Mouse (Mus musculus) forebrain, embryonic 13.5 days (tissue): ENCODE data around the gene Tpp2. TPM values are rescaled to one million over a fixed set of nuclear protein-coding genes. Genes with fewer than 3 reads are reported as not detected.
"Not testable (repeated sequence)": the region's sequence is repeated elsewhere in the genome, so short reads cannot be mapped to it uniquely, and the experiment has no call there.

ENCODE experiments used
- ATAC-seq: fragments of 200-750 bp; cut with Nextera tagmentation; 2 replicates; pipeline ENCODE4 v1.8.0; 2017
- H3K27ac ChIP-seq: fragments of 300-500 bp; sonication (generic); 2 replicates; pipeline ENCODE4 v1.5.1; 2015; ENCODE audit warnings: inconsistent platforms, mild to moderate bottlenecking, moderate library complexity
- H3K27me3 ChIP-seq: fragments of 300-500 bp; sonication (generic); 2 replicates; pipeline ENCODE4 v1.6.1; 2015; ENCODE audit warnings: mild to moderate bottlenecking, inconsistent platforms
- H3K36me3 ChIP-seq: fragments of 300-500 bp; sonication (generic); 2 replicates; pipeline ENCODE4 v1.6.1; 2015; ENCODE audit warnings: mild to moderate bottlenecking, inconsistent platforms; ENCODE audit not compliant: poor library complexity, severe bottlenecking
- H3K4me1 ChIP-seq: fragments of 300-500 bp; sonication (generic); 2 replicates; pipeline ENCODE4 v1.6.1; 2015; ENCODE audit warnings: inconsistent platforms
- H3K4me2 ChIP-seq: fragments of 300-500 bp; sonication (generic); 2 replicates; pipeline ENCODE4 v1.6.1; 2015; ENCODE audit warnings: inconsistent platforms, mild to moderate bottlenecking, moderate library complexity
- H3K4me3 ChIP-seq: fragments of 300-500 bp; sonication (generic); 2 replicates; pipeline ENCODE4 v1.5.1; 2015; ENCODE audit warnings: mild to moderate bottlenecking, inconsistent platforms
- H3K9ac ChIP-seq: fragments of 300-500 bp; sonication (generic); 2 replicates; pipeline ENCODE4 v1.6.1; 2015; ENCODE audit warnings: mild to moderate bottlenecking, inconsistent platforms
- H3K9me3 ChIP-seq: fragments of 300-500 bp; sonication (generic); replicated peaks from 2 replicates; pipeline ENCODE4 v1.6.1; 2016; ENCODE audit warnings: inconsistent platforms
- WGBS: fragments of 180-500 bp; shearing (Covaris S2); methylation state at CpG from one replicate; pipeline ENCODE4 v1.1.7; 2015; 5-methylcytosine and 5-hydroxymethylcytosine counted together
- polyA plus RNA-seq: library from polyadenylated mRNA; unstranded; fragments of >200 nt; fragmentation: Nextera tagmentation; extraction: Ambion mirVana; gene quantifications from 2 replicates; pipeline ENCODE4 v1.2.1, GENCODE M21; 2015

Gene Tpp2
- 59.8 and 65.8 TPM in 2 replicates for polyA plus RNA-seq

DNA sequence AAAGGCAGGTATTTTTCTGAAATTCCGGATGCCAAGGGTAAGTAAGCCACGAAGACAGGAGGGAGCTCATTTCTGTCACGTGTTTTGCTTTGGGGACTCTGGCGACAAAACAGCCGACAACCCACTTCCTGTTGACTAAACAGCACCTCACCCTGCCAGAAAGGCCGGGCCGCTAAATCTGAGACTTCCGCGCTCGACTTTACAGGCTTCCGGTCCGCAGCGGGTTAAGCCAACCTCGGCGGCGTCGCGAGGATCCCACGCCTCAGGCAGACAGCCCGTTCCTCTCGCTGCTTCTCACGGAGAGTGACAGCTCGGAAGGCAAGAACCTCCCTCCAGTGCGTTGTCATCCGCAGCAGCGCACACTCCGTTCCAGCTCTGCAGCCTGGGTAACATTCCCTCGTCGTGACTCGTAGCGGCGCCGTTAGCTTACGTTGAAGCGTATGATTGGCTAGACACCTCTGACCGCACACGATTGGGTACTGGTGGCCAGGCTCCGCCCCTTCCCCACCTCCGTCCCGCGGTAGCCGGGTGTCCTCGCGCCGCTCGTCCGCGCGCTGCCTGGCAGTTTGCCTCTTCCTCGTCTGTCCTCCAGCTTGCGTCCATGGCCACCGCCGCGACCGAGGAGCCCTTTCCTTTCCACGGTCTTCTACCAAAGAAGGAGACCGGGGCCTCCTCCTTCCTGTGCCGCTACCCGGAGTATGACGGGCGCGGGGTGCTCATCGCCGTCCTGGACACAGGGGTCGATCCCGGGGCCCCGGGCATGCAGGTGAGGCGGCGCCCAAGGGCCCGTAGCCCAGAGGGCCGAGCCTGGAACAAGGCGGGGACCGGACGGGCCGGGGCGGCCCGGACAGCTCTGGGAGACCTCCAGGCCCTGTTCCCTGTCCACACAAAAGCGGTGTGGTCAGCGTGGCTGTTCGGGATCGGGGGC, at the start of gene Tpp2:
TSS of gene Tpp2 (plus strand) at position 160 of the 928 bp plus-strand sequence.
- no peaks in the 10 kb centered on the region for H3K36me3 ChIP-seq
- under 1% methylated on average over 80 of the region's 81 CpGs for WGBS
- peaks cover 19% of the 10 kb centered on the region for H3K4me1 ChIP-seq
- peak within 1 kb of the TSS; percentile 96 for H3K9ac ChIP-seq
- H3K27ac ChIP-seq: peak within 1 kb of the TSS; percentile 90
- H3K9me3 ChIP-seq: no peaks in the 10 kb centered on the region
- H3K4me3 ChIP-seq: peak within 1 kb of the TSS; percentile 99
- H3K4me2 ChIP-seq: peak within 1 kb of the TSS; percentile 72
- peak; percentile 100 for ATAC-seq
- no peaks in the 10 kb centered on the region for H3K27me3 ChIP-seq

DNA sequence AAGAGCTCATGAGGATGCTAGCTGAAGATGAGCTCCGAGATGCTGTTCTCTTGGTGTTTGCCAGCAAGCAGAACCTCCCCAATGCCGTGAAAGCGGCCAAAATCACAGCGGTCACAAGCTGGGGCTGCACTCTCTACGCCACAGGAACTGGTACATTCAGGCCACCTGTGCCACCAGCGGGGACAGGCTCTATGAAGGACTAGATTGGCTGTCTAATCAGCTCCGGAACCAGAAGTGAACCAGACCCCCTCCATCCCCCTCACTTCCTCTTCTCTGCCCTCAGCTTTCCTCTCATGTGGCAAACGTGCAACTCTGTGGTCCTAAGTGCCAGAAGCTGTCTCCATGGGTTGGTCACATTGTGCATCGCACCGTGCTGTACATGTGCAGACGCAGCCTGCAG, 45.1 kb upstream of the Tpp2 start:
- not testable (repeated sequence) for H3K36me3 ChIP-seq, H3K27me3 ChIP-seq, H3K9ac ChIP-seq, H3K27ac ChIP-seq, H3K4me1 ChIP-seq, H3K4me3 ChIP-seq, H3K9me3 ChIP-seq, ATAC-seq, H3K4me2 ChIP-seq
- 90% methylated on average over 11 of the region's 11 CpGs for WGBS

DNA sequence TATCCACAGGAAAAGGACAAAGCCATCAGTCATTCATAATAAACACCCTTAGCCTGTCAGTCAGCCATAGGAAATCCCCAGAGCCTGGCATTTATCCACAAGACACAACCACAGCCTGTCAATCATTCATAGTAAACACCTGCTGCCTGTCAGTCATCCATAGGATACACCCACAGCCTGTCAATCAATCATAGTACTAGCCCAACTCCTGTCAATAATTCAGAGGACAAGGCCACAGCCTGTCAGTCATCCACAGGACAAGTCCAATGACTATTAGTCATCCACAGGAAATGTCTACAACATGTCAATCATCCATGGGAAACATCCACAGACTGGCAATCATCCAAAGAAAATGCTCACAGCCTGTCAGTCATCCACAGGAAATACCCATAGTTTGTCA, 37.7 kb upstream of the Tpp2 start:
- no peak overlapping the region for H3K4me3 ChIP-seq
- no peaks in the 10 kb centered on the region for H3K36me3 ChIP-seq
- H3K9ac ChIP-seq: no peak overlapping the region
- 0 out of 2 replicates have a peak, but pooled peaks cover 5% of the 10 kb centered on the region for H3K9me3 ChIP-seq
- 0 out of 2 replicates have a peak, but pooled peaks cover 6% of the 10 kb centered on the region for H3K4me1 ChIP-seq
- ATAC-seq: no peak
- H3K27ac ChIP-seq: no peak overlapping the region
- H3K4me2 ChIP-seq: no peak overlapping the region
- no peaks in the 10 kb centered on the region for H3K27me3 ChIP-seq

DNA sequence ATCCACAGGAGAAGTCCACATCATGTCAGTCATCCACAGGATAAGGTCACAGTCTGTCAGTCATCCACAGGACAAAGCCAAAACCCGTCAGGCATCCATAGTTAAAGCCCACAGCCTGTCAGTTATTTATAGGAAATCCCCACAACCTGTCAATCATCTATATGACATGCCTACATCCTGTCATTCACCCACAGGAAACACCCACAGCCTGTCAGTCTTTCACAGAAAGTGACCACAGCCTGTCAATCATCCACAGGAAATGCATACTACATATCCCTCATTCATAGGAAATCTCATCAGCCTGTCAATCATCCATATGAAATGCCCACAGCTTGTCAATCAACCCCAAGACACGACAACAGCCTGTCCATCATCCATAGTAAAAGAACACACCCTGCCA, 36.3 kb upstream of the Tpp2 start:
- H3K27me3 ChIP-seq: no peaks in the 10 kb centered on the region
- no peak overlapping the region for H3K4me2 ChIP-seq
- no peaks in the 10 kb centered on the region for H3K36me3 ChIP-seq
- no peak overlapping the region for H3K4me3 ChIP-seq
- H3K9ac ChIP-seq: no peak overlapping the region
- H3K9me3 ChIP-seq: 0 out of 2 replicates have a peak, but pooled peaks cover 5% of the 10 kb centered on the region
- H3K27ac ChIP-seq: no peak overlapping the region
- ATAC-seq: no peak
- 0 out of 2 replicates have a peak, but pooled peaks cover 6% of the 10 kb centered on the region for H3K4me1 ChIP-seq
- 77% methylated on average over 2 of the region's 2 CpGs for WGBS

DNA sequence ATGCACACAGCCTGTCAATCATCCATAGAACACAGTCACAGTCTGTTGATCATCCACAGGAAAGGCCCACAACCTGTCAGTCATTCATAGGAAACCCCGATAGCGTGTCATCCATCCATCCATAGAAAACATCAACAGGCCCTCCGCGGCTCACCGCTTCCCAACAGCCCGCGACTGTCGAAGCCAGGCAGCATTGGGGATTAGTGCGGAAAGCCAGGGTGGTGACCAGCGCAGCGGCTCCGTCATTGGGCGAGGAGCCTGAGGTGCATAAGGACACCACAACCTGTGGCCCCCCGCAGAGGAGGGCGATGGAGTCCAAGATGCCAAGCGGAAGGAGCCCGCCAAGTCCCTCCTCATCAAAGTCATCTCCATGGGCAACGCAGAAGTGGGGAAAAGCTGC, 35.5 kb upstream of the Tpp2 start:
- 83% methylated on average over 18 of the region's 18 CpGs for WGBS
- Histone ChIP-seq H3K4me2 (no peak overlapping the region), H3K9ac (no peak overlapping the region), H3K27ac (no peak overlapping the region), H3K4me3 (no peak overlapping the region), H3K4me1 (0 out of 2 replicates have a peak, but pooled peaks cover 6% of the 10 kb centered on the region), H3K9me3 (0 out of 2 replicates have a peak, but pooled peaks cover 5% of the 10 kb centered on the region), H3K36me3 (no peaks in the 10 kb centered on the region), H3K27me3 (no peaks in the 10 kb centered on the region)
- ATAC-seq: no peak

DNA sequence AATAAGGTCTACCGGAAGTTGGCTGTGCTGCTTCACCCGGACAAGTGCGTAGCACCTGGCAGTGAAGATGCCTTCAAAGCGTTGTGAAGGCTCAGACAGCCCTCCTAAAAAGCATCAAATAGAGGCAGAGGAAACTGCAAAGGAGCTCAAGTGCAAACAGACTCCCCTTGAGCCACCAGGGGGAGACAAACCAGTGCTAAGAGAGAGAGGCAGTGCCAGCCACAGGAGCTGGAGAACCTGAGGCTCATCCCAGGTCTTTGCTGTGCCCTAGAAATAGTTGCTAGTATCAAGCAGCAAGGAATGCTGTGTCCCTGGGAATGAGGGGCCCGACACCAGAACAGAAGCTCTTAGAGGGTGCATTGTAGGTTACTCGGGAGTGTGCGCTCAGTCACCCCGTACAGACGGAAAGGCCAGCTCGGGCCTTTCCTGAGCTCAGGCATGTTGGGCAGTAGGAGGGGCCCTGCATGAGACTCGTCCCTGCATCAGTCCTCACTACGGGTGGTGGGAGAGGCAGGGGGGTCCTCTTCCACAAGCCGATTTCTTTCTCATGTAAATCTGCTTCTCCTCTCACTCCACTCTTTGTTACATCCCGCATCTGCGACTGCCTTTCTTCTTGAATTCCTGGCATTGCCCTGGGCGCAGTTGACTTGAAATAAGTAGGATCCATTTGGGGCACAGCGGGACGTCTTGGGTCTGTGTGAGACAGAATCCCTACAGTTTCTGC, 34.3 kb upstream of the Tpp2 start:
- ATAC-seq: peak; percentile 88
- H3K27ac ChIP-seq: no peak overlapping the region
- no peaks in the 10 kb centered on the region for H3K27me3 ChIP-seq
- H3K4me3 ChIP-seq: peak overlapping the region; percentile 29
- 10% methylated on average over 18 of the region's 18 CpGs for WGBS
- 0 out of 2 replicates have a peak, but pooled peaks cover 6% of the 10 kb centered on the region for H3K4me1 ChIP-seq
- H3K9me3 ChIP-seq: 0 out of 2 replicates have a peak, but pooled peaks cover 5% of the 10 kb centered on the region
- no peaks in the 10 kb centered on the region for H3K36me3 ChIP-seq
- H3K4me2 ChIP-seq: peak overlapping the region; percentile 56
- H3K9ac ChIP-seq: peak overlapping the region; percentile 52; the same call in 1 of the 2 replicates

DNA sequence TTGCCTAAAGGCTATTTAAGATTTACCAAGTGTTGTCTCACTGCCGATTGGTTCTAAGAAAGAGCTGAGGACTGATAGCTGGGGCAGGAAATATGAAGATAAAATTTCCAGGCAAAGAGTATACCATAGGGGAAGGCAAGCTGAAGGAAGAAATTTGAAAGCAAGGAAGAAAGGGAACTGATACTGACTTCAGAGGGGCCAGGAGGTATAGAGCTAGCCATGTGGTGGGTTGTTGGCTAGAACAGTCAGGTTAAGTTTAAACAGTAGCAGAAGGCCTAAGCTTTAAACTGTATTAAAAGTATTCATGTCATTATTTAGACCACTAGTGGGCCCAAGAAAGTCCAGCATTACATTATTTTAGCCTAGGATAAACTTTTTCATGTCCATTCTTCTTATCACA, 31.0 kb upstream of the Tpp2 start:
- Histone ChIP-seq H3K27me3 (no peaks in the 10 kb centered on the region), H3K4me1 (0 out of 2 replicates have a peak, but pooled peaks cover 6% of the 10 kb centered on the region), H3K4me2 (no peak overlapping the region), H3K27ac (no peak overlapping the region), H3K4me3 (no peak overlapping the region), H3K36me3 (no peaks in the 10 kb centered on the region), H3K9ac (no peak overlapping the region), H3K9me3 (no peaks in the 10 kb centered on the region)
- no peak for ATAC-seq
- 84% methylated on average over 1 of the region's 1 CpGs for WGBS

DNA sequence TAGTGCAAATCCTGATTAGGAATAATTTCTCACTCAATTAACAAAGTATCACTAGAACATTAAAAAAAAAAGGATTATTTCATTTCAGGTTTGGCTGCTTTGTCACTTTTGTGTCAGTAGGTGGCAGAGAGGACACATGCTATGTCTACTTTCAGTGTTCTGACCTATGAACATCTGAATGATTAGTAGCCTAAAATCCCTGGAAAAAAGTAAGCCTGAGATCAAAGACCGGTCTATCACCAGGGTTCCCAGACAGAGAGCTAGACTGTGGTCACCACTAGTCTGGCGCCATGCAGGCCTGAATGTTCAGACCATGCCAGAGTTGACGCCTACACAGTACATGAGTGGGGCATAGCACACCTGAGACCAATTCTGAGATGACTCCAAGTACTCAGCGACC, 30.6 kb upstream of the Tpp2 start:
- 71% methylated on average over 4 of the region's 4 CpGs for WGBS
- H3K27me3 ChIP-seq: no peaks in the 10 kb centered on the region
- 0 out of 2 replicates have a peak, but pooled peaks cover 6% of the 10 kb centered on the region for H3K4me1 ChIP-seq
- H3K36me3 ChIP-seq: no peaks in the 10 kb centered on the region
- H3K9ac ChIP-seq: no peak overlapping the region
- no peak overlapping the region for H3K27ac ChIP-seq
- no peak overlapping the region for H3K4me3 ChIP-seq
- no peak for ATAC-seq
- no peaks in the 10 kb centered on the region for H3K9me3 ChIP-seq
- no peak overlapping the region for H3K4me2 ChIP-seq

DNA sequence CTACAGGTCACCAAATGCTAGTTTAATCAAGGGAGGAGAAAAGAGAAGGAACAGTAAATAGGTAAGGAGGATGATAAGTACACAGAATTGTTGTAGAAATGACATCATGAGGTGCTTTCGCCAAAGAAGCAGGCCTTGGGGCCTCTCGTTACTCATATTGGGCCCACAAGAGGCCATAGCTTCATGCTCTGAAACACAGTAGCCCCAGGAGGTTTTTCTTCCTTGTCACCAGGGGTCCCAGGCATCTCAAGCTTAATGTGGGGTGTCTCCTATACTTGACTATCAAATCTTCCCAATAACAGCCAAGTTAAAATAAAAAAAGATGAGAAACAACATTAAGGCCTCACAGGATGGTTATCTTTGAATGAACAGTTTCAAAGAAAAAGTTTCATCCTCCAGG, 18.0 kb upstream of the Tpp2 start:
- Histone ChIP-seq H3K9me3 (no peaks in the 10 kb centered on the region), H3K4me1 (no peaks in the 10 kb centered on the region), H3K9ac (no peak overlapping the region), H3K27me3 (no peaks in the 10 kb centered on the region), H3K36me3 (no peaks in the 10 kb centered on the region), H3K4me3 (no peak overlapping the region), H3K4me2 (no peak overlapping the region), H3K27ac (no peak overlapping the region)
- ATAC-seq: no peak
- WGBS: 46% methylated on average over 2 of the region's 2 CpGs

DNA sequence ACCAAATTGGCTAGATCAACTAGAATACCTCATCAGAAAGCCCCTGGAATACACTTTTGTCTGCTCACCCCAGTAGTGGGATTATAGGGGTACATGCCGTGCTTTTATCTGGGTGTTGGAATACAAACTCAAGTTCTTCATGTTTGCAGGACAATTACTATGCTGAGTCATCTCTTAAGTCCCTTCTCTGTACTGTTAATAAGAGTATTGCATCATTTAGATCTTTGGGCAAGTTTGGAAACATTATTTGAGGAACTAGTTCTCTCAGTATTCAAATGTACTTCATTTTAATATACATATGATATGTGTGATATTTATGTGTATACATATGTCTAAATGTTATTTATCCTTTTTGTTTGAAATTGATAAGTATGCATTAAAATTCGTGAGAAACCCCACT, 16.6 kb upstream of the Tpp2 start:
- Histone ChIP-seq H3K9ac (no peak overlapping the region), H3K4me3 (no peak overlapping the region), H3K27me3 (no peaks in the 10 kb centered on the region), H3K4me2 (no peak overlapping the region), H3K4me1 (no peaks in the 10 kb centered on the region), H3K36me3 (no peaks in the 10 kb centered on the region), H3K9me3 (no peaks in the 10 kb centered on the region), H3K27ac (no peak overlapping the region)
- WGBS: 50% methylated on average over 2 of the region's 2 CpGs
- ATAC-seq: no peak

DNA sequence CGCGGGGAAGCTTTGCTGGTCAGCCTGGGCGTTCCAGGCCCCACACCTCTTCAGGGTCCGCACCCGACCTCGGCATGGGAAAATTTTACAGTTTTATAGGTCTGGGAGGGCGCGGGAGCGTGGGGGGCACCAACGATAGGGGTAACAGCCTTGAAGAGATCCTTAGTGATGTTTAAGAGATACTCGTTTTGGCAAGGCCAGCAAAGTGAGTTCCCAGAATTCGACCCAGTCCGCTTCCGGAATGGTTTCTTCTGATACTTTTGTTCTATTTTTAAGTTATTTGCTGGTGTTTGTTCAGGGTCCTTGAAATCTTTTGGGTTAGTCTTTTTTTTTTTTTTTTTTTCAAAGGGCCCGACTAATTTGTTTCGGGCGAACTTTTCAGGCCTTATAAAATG, 966 bp downstream of the Tpp2 start:
- peak overlapping the region; percentile 99 for H3K4me3 ChIP-seq
- H3K27ac ChIP-seq: peak overlapping the region; percentile 90
- 2% methylated on average over 17 of the region's 17 CpGs for WGBS
- no peaks in the 10 kb centered on the region for H3K27me3 ChIP-seq
- no peaks in the 10 kb centered on the region for H3K36me3 ChIP-seq
- H3K4me2 ChIP-seq: peak overlapping the region; percentile 72
- no peak for ATAC-seq
- no peaks in the 10 kb centered on the region for H3K9me3 ChIP-seq
- H3K4me1 ChIP-seq: peaks cover 19% of the 10 kb centered on the region
- peak overlapping the region; percentile 96 for H3K9ac ChIP-seq

DNA sequence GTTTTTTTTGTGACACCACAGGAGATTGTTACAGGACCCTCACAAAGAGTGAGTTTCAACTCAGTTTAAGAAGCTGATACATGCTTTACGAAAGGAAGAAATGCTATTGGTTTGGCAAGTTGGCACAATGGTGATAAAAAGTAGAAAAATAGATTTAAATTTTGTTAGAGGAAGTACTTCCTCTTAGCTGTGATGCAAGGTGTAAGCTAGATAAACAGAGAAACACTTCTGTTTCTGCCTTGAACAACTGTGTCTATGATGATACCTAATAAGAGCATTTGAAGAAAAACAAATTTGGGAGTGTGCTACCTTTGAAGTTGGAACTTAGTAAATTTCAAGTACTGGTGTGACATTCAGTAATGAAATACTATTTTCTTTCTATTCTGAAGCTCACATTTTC, 5.9 kb downstream of the Tpp2 start:
- no peak overlapping the region for H3K4me3 ChIP-seq
- H3K27ac ChIP-seq: no peak overlapping the region
- H3K27me3 ChIP-seq: no peaks in the 10 kb centered on the region
- H3K4me2 ChIP-seq: no peak overlapping the region
- no peak overlapping the region for H3K9ac ChIP-seq
- peaks cover 16% of the 10 kb centered on the region for H3K4me1 ChIP-seq
- ATAC-seq: no peak
- WGBS: 95% methylated on average over 1 of the region's 1 CpGs
- H3K36me3 ChIP-seq: peaks cover 23% of the 10 kb centered on the region
- no peaks in the 10 kb centered on the region for H3K9me3 ChIP-seq
